Mouse (Mus musculus) hindbrain, embryonic 12.5 days (tissue): ENCODE data around the gene Slc25a54. TPM values are rescaled to one million over a fixed set of nuclear protein-coding genes. Genes with fewer than 3 reads are reported as not detected.

Experiments used
- ATAC-seq: fragments of 200-750 bp; cut with Nextera tagmentation; 2 replicates; pipeline ENCODE4 v1.8.0; 2017; ENCODE audit warnings: moderate TSS enrichment; ENCODE audit not compliant: low FRiP score
- H3K27ac ChIP-seq: fragments of 300-500 bp; sonication (generic); 2 replicates; pipeline ENCODE4 v1.5.1; 2016; ENCODE audit warnings: mild to moderate bottlenecking
- H3K27me3 ChIP-seq: fragments of 300-500 bp; sonication (generic); 2 replicates; pipeline ENCODE4 v1.6.1; 2016; ENCODE audit warnings: mild to moderate bottlenecking
- H3K36me3 ChIP-seq: fragments of 300-500 bp; sonication (generic); 2 replicates; pipeline ENCODE4 v1.6.1; 2016; ENCODE audit warnings: mild to moderate bottlenecking
- H3K4me1 ChIP-seq: fragments of 300-500 bp; sonication (generic); 2 replicates; pipeline ENCODE4 v1.6.1; 2016
- H3K4me2 ChIP-seq: fragments of 300-500 bp; sonication (generic); replicated peaks from 2 replicates; pipeline ENCODE4 v1.6.1; 2016; ENCODE audit warnings: mild to moderate bottlenecking
- H3K4me3 ChIP-seq: fragments of 300-500 bp; sonication (generic); 2 replicates; pipeline ENCODE4 v1.5.1; 2016; ENCODE audit warnings: mild to moderate bottlenecking
- H3K9ac ChIP-seq: fragments of 300-500 bp; sonication (generic); 2 replicates; pipeline ENCODE4 v1.6.1; 2016; ENCODE audit warnings: mild to moderate bottlenecking, moderate library complexity
- H3K9me3 ChIP-seq: fragments of 300-500 bp; sonication (generic); replicated peaks from 2 replicates; pipeline ENCODE4 v1.6.1; 2016; ENCODE audit warnings: mild to moderate bottlenecking
- WGBS: fragments of 180-500 bp; shearing (Covaris S2); methylation state at CpG from one replicate; pipeline ENCODE4 v1.1.7; 2016; 5-methylcytosine and 5-hydroxymethylcytosine counted together
- polyA plus RNA-seq: library from polyadenylated mRNA; unstranded; fragments of >200 nt; fragmentation: Nextera tagmentation; extraction: Ambion mirVana; gene quantifications from 2 replicates; pipeline ENCODE4 v1.2.1, GENCODE M21; 2016

Slc25a54 gene
- not detected in 2 replicates for polyA plus RNA-seq

- Histone ChIP-seq H3K36me3 (no peaks in the 10 kb centered on the region), H3K4me2 (no peak within 1 kb of the TSS), H3K4me1 (no peaks in the 10 kb centered on the region), H3K9ac (no peak within 1 kb of the TSS), H3K9me3 (no peaks in the 10 kb centered on the region), H3K4me3 (no peak within 1 kb of the TSS), H3K27ac (no peak within 1 kb of the TSS), H3K27me3 (no peaks in the 10 kb centered on the region)
- whole genome bisulfite sequencing: 93% methylated on average over 17 of the region's 17 CpGs
- ATAC-seq: no peak
Measured at GRCm38 (mm10) chr3:109080169-109080568, at the start of gene Slc25a54. TSS of gene Slc25a54 (plus strand) at chr3:109080469.

DNA sequence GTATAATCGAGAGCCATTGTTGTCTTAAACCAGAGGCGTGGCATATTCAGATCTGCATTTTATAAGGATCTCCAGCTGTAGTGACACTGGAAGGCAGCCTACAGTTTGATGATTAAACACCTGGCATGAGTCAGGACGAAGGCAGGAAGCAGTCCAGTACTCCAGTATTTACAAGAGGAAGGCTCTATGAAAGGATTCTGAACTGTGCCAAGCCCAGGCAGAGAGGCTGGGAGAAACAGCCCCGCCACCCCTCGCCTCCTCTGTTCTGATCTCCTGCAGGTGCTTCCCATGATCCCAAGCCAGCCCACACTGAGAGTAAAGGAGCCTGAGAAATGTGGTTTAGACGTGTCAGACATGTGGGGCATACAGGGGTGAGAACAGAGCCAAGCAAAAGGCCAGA, 49.5 kb upstream of the Slc25a54 start:
- Histone ChIP-seq H3K27me3 (no peaks in the 10 kb centered on the region), H3K27ac (no peak overlapping the region), H3K9me3 (no peaks in the 10 kb centered on the region), H3K36me3 (no peaks in the 10 kb centered on the region), H3K9ac (no peak overlapping the region), H3K4me1 (peaks cover 7% of the 10 kb centered on the region; the same call in 1 of the 2 replicates), H3K4me2 (no peak overlapping the region), H3K4me3 (no peak overlapping the region)
- 66% methylated on average over 6 of the region's 6 CpGs for WGBS
- no peak for ATAC-seq

DNA sequence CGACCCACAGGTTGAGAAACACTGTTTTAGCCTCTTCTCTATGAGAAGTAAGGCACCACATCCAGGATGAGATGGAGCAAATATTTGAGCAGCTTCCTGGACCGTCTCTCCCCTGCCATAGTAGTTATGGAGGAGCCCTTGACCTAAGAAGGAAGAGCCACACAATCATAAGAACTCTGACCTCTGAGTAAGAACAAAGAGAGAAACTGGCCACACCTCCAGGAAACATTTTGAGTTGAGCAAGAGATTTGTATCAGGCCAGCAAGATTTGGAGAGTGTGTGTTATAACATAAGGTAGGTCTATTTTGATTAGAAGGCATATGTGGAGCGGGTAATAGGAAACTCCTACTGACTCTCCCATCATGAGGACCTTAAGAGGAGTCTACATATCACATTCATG, 48.6 kb upstream of the Slc25a54 start:
- Histone ChIP-seq H3K4me1 (peaks cover under 1% of the 10 kb centered on the region; the same call in 1 of the 2 replicates), H3K9ac (no peak overlapping the region)
- 87% methylated on average over 3 of the region's 3 CpGs for WGBS

DNA sequence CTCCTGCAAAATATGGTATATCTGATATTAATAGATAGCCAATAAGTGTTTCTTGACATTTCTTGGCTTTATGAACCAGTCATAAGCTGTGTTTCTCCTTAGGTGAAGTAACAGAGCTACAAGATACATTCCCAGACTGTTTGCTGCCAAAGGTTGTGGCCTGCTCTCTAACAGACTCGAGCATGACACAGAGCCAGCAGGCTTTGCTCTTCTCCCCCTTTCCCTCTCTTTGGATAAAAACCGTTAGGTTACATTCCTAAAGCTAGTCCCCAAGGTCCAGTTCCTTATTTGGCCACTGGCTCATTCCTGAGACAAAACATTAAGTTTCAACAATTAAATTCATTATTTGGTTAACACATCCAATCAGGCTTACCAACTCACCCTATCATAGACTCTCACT, 48.0 kb upstream of the Slc25a54 start:
- Histone ChIP-seq H3K9ac (no peak overlapping the region), H3K36me3 (no peaks in the 10 kb centered on the region), H3K27me3 (no peaks in the 10 kb centered on the region), H3K4me2 (no peak overlapping the region), H3K4me3 (no peak overlapping the region), H3K4me1 (no peaks in the 10 kb centered on the region), H3K9me3 (no peaks in the 10 kb centered on the region), H3K27ac (no peak overlapping the region)
- no peak for ATAC-seq
- WGBS: 59% methylated on average over 2 of the region's 2 CpGs

More for the DNA sequence above, 48.6 kb upstream of the Slc25a54 start:
- Histone ChIP-seq H3K36me3 (no peaks in the 10 kb centered on the region), H3K4me2 (no peak overlapping the region), H3K4me3 (no peak overlapping the region), H3K27me3 (no peaks in the 10 kb centered on the region), H3K27ac (no peak overlapping the region), H3K9me3 (no peaks in the 10 kb centered on the region)
- no peak for ATAC-seq

- Histone ChIP-seq H3K4me1 (no peaks in the 10 kb centered on the region), H3K27ac (no peak overlapping the region), H3K4me2 (no peak overlapping the region), H3K4me3 (no peak overlapping the region), H3K27me3 (no peaks in the 10 kb centered on the region), H3K36me3 (no peaks in the 10 kb centered on the region), H3K9ac (no peak overlapping the region), H3K9me3 (no peaks in the 10 kb centered on the region)
- ATAC-seq: no peak
- WGBS: 91% methylated on average over 1 of the region's 1 CpGs
Measured at GRCm38 (mm10) chr3:109034411-109034810, 45.9 kb upstream of the Slc25a54 start.

- ATAC-seq: no peak
- 84% methylated on average over 4 of the region's 4 CpGs for WGBS
Measured at GRCm38 (mm10) chr3:109040908-109041307, 39.4 kb upstream of the Slc25a54 start.

DNA sequence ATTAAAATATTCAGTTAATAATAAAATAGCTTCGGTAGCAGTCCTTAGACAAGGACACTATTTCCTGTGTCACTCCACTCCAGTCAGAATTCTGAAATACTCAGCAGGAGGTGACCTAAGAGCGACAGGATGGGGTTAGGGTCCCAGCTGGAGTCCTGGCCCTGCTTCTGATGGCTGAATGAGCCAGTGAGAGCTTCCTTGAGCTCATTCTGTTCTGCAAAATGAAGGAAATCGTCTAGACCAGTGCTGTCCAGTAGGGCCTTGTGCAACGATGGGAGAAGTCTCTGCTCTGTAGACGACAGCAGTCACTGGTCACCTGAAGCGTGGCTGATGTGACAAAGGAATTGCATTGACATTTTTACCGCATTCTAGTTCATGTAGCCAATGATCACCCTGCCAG, 36.9 kb upstream of the Slc25a54 start:
- Histone ChIP-seq H3K36me3 (no peaks in the 10 kb centered on the region), H3K9ac (no peak overlapping the region), H3K9me3 (no peaks in the 10 kb centered on the region), H3K4me2 (no peak overlapping the region), H3K4me1 (no peaks in the 10 kb centered on the region), H3K27me3 (no peaks in the 10 kb centered on the region), H3K27ac (no peak overlapping the region), H3K4me3 (no peak overlapping the region)
- ATAC-seq: no peak
- 38% methylated on average over 7 of the region's 7 CpGs for WGBS

More at GRCm38 (mm10) chr3:109040908-109041307, 39.4 kb upstream of the Slc25a54 start:
- no peaks in the 10 kb centered on the region for H3K9me3 ChIP-seq
- no peaks in the 10 kb centered on the region for H3K36me3 ChIP-seq
- H3K4me3 ChIP-seq: no peak overlapping the region
- H3K27ac ChIP-seq: no peak overlapping the region
- H3K9ac ChIP-seq: no peak overlapping the region
- no peaks in the 10 kb centered on the region for H3K27me3 ChIP-seq
- no peak overlapping the region for H3K4me2 ChIP-seq
- H3K4me1 ChIP-seq: no peaks in the 10 kb centered on the region

DNA sequence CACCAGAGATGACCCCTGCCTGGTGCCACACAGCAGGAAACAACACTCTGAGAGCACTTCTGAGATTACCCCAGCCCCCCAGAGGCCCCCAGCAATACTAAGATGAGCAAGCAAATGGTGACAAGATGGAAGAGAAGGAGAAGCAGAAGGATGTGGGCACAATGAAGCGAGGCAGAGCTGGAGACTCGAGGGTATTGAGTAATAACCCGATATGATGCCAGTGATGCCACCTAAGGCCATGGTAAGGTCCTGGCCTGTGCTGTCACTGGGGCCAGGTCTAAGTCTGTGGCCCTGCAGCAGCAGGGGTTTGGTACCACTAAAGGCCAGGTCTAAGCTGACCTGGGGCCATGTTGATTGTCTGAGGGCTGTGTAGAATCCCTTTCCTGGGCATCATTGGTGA, 33.8 kb upstream of the Slc25a54 start:
- H3K9ac ChIP-seq: no peak overlapping the region
- H3K27ac ChIP-seq: no peak overlapping the region
- WGBS: 99% methylated on average over 3 of the region's 3 CpGs

GRCm38 (mm10) chr3:109047707-109048283, 32.5 kb upstream of the Slc25a54 start:
- 39% methylated on average over 6 of the region's 6 CpGs for WGBS
- H3K27ac ChIP-seq: no peak overlapping the region
- no peak overlapping the region for H3K4me3 ChIP-seq
- peaks cover 5% of the 10 kb centered on the region for H3K4me1 ChIP-seq
- H3K4me2 ChIP-seq: no peak overlapping the region
- ATAC-seq: no peak
- H3K9me3 ChIP-seq: no peaks in the 10 kb centered on the region
- H3K36me3 ChIP-seq: no peaks in the 10 kb centered on the region
- H3K27me3 ChIP-seq: no peaks in the 10 kb centered on the region
- H3K9ac ChIP-seq: no peak overlapping the region

More for the DNA sequence above, 33.8 kb upstream of the Slc25a54 start:
- no peaks in the 10 kb centered on the region for H3K36me3 ChIP-seq
- no peak overlapping the region for H3K4me2 ChIP-seq
- peaks cover 5% of the 10 kb centered on the region for H3K4me1 ChIP-seq
- no peak overlapping the region for H3K4me3 ChIP-seq
- no peak for ATAC-seq
- H3K27me3 ChIP-seq: no peaks in the 10 kb centered on the region
- no peaks in the 10 kb centered on the region for H3K9me3 ChIP-seq

DNA sequence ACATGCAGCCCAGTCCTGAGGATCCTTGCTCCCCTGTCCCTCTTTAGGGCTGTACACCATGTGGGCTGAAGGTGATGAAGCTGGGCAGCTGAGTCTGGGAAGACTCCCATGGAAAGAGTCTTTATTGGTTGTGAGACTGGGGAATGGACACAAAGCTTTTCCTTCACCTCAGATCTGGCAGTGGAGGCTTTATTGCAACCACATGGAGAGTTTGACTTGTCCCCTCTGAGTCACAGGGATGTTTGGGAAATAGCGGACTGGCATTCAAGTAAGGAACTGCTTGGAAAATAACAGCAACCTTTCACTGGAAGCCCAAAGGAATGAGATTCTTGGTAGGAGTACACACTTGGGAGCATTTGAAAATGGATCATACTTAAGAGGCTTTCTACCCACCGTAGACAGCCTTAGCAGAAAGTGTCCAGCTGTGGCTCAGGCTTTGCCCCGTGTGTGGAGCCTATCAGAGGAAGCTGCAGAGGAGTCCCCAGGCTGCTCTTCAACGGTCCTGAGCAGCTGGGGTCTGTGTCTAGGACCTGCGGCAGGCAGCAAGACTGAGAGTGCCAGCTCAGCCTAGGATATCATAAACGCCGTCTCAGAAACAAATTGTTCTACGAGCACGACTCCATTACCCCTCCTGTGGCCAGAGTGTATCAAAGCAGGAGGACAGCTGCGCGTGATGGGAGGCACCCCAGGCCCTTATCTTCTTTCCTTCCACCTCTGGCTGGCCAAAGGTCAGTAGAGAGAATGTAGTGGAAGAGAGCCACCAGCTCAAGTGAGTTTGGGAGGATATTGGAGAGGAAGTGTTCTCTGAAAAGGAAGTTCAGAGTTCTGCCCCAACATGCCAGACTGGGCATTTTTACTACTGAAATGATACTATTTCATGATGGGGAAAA, 29.0 kb upstream of the Slc25a54 start:
- 66% methylated on average over 11 of the region's 11 CpGs for WGBS
- no peak overlapping the region for H3K9ac ChIP-seq

DNA sequence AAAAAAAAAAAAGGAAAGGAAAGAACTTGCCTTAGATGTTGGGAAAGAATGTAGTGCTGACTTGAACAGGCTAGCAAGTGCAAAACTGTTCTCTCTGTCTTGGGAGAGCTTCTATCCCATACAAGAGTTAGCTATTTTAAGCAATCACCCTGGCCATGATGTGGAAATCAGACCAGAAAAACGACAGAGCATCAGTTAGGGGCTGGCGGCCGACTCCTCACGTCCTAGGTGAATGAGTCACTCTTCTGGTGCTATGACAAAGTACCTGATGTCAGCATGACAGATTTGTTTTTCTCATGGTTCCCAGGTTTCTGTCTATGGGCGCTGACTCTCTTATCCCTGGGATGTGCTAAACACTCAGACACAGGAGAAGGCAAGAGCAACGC, 28.3 kb upstream of the Slc25a54 start:
- no peak overlapping the region for H3K9ac ChIP-seq
- H3K36me3 ChIP-seq: no peaks in the 10 kb centered on the region
- H3K4me1 ChIP-seq: peaks cover 7% of the 10 kb centered on the region
- H3K27ac ChIP-seq: no peak overlapping the region
- no peak for ATAC-seq
- WGBS: 90% methylated on average over 6 of the region's 6 CpGs
- no peaks in the 10 kb centered on the region for H3K27me3 ChIP-seq
- H3K4me2 ChIP-seq: no peak overlapping the region
- no peaks in the 10 kb centered on the region for H3K9me3 ChIP-seq
- no peak overlapping the region for H3K4me3 ChIP-seq

More for the DNA sequence above, 29.0 kb upstream of the Slc25a54 start:
- H3K9me3 ChIP-seq: no peaks in the 10 kb centered on the region
- H3K4me3 ChIP-seq: no peak overlapping the region
- peaks cover 7% of the 10 kb centered on the region for H3K4me1 ChIP-seq
- H3K27ac ChIP-seq: no peak overlapping the region
- H3K27me3 ChIP-seq: no peaks in the 10 kb centered on the region
- H3K36me3 ChIP-seq: no peaks in the 10 kb centered on the region
- no peak overlapping the region for H3K4me2 ChIP-seq
- ATAC-seq: no peak

DNA sequence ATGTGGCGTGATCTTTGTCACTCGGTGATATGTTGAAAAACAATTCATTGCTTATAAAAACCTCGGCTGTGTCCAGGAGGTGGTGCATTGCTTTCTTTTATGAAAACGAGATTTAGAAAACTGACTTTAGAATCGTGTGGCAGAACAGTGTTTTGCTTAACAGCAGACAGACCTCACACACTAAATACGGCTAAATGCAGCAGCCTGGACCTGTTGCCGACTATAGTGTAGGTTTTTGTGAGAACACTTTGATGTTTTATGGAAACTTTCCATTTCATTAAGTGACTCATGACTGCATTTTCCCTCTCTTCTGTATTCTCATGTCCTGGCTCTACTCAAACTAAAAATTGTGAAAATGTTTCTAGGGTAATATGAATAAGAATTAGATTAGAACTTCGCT, 20.4 kb upstream of the Slc25a54 start:
- Histone ChIP-seq H3K4me1 (peaks cover 2% of the 10 kb centered on the region; the same call in 1 of the 2 replicates), H3K36me3 (no peaks in the 10 kb centered on the region), H3K4me2 (no peak overlapping the region), H3K27me3 (no peaks in the 10 kb centered on the region), H3K27ac (no peak overlapping the region), H3K9ac (no peak overlapping the region), H3K4me3 (no peak overlapping the region), H3K9me3 (no peaks in the 10 kb centered on the region)
- ATAC-seq: no peak
- 75% methylated on average over 8 of the region's 8 CpGs for WGBS
